Mouse (Mus musculus) ovary, postnatal 36 days (tissue): ENCODE results near the gene Tfap2e.

Experiments
- DNase-seq: peaks from one replicate; pipeline ENCODE4 v3.0.0; 2022; ENCODE audit warnings: low spot score, mixed read lengths

Tfap2e gene

DNA sequence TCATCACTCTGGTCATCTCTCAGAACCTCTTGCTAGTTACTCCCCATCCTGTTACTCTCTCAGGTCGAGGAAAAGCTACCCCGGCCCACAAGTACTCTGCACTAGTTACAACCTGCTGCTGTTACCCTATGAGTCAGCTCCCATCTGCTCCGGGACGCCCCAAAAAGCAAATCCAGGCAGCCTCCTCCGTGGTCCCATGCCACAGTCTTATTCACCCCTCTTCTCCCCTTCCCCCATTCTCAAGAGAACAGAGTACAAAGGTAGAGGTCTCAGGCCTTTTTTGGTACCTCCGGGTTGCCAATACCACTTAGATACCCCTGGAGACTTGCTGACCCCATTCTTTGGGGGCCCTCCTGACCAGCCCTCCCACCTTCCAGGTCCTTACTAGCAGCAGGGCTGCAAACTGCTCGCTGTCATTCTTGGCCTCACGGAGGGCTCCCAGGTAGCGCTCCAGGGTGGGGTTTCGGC lies 15.6 kb upstream of the Tfap2e start:
- DNase-seq = no peak

DNA sequence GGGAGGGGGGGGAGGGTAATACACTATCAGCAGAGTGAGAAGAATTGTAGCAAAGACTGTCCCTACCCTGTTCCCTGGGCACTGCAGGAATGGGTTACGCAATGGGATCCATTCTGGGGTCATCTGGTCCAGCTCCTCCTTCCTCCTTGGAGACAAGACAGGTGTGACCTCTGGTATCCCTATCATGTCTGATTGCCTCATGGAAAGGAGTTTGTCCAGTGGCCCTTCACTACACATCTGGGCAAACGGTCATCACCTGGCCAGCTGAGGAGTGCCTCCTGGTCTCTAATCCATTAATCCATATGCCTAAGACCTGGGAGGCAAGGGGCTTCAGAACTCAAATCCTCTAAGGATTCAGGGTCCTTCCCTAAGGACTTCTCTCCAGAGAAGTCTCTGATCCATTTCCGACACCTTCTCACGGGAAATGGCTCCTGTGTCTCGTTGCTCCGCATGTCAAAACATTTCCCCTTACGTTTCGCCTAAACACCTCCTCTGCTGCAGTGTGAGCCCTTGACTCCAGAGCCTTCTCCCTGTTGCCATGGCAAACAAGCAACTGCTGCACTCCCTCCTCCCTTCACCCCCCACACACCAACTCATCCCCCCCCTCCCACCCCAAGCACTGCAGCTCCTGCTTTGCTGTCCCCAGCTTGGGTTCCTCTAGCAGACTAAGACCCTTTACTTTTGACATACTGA lies 15.0 kb upstream of the Tfap2e start:
- no peak for DNase-seq

GRCm38 (mm10) chr4:126750046-126750683 lies 14.1 kb upstream of the Tfap2e start:
- peak; percentile 39 for DNase-seq

DNA sequence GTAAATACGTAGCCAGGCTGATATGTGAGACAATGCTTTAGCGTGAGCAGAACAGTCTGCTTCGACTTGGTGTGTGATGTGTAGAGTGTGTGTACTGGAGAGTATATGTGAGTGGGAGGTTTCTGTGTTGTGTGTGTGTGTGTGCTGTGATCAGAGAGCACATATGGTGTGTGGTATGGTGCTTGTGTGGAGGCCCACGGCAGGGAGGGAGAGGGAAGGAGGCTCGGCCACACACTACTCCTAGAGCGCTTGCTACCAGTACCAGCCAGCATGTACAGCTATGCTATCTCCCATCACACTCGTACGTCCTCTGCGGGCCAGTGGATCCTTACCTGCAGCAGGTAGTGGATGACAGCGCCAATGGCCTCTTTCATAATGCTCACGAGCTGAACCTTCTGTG lies 13.5 kb upstream of the Tfap2e start:
- no peak for DNase-seq

GRCm38 (mm10) chr4:126748381-126748780 lies 12.3 kb upstream of the Tfap2e start:
- no peak for DNase-seq

- DNase-seq = no peak
Observed at GRCm38 (mm10) chr4:126746194-126746840, 10.3 kb upstream of the Tfap2e start.

DNA sequence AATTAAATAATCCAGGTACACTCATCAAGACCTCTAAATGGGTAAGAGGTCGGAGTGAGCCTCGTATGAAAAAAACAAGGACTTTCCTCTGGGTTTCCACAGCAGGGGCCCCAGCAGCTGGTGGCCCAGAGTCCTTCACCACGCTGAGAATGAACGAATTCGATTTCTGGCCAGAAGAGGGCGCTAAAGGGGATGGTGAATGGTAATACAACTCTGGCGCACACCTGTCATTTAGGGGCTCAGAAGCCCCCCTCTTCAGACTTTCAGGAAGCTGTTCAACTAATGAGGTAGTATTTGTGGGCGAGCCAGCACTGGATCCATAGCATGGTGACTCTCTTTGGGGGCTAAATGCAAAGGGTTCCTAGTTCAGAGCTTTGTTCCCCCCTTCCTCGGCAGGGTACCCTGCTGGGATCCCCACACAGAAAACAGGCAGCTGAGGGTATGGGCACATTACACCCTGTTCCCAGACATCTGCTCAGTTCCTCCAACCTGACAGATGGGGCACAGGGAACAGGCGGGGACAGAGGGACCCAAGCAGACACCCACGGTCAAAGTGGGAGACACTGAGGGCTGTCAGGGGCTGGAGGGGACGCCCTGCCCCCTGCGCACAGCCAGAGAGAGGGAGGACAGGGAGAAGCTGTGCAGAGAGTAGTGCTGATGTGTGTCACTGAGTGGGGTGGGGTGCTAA lies 9.6 kb upstream of the Tfap2e start:
- DNase-seq = peak; percentile 30

GRCm38 (mm10) chr4:126744831-126745230 lies 8.8 kb upstream of the Tfap2e start:
- DNase-seq = no peak

GRCm38 (mm10) chr4:126743713-126744112 lies 7.7 kb upstream of the Tfap2e start:
- DNase-seq = no peak

- DNase-seq = no peak
Observed at GRCm38 (mm10) chr4:126742976-126743375, 6.9 kb upstream of the Tfap2e start.

GRCm38 (mm10) chr4:126741448-126741847 lies 5.4 kb upstream of the Tfap2e start:
- DNase-seq = peak; percentile 73

GRCm38 (mm10) chr4:126739966-126740676 lies 4.1 kb upstream of the Tfap2e start:
- DNase-seq = no peak

GRCm38 (mm10) chr4:126735382-126736000 lies 549 bp downstream of the Tfap2e start:
- DNase-seq = no peak

DNA sequence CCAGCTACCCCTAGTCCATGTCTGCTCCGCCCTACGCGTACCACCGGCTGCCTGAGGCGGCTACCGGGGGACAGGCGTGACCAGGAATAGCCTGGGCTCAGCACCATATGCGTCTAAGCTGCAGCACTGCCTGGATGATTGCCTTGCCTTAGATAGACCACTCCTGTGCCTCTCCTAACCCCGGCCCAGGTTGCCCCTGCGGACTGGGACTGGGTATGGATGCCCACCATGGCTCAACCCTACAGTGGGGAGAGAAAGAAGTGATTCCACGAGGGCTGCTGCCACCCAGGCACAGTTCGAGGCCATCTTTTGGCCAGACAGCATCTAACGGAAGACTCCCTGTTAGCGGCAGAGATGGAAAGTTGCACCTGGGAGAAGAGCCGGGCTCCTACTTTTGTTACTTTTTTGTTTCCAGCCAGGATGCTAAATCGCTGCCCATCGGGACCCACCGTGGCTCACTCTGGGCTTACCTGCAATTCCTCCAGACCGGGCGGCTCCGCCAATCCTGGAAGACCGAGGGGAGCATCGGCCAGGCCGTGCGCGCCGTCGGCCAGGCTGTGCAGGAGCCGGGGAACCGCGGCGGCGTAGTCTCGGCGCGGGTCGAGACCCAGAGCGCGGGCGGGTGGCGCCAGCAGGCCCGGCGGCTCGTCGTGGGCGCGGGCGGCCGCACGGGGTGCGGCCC lies 1.2 kb downstream of the Tfap2e start:
- no peak for DNase-seq

- DNase-seq = no peak
Observed at GRCm38 (mm10) chr4:126734001-126734603, 1.9 kb downstream of the Tfap2e start.

DNA sequence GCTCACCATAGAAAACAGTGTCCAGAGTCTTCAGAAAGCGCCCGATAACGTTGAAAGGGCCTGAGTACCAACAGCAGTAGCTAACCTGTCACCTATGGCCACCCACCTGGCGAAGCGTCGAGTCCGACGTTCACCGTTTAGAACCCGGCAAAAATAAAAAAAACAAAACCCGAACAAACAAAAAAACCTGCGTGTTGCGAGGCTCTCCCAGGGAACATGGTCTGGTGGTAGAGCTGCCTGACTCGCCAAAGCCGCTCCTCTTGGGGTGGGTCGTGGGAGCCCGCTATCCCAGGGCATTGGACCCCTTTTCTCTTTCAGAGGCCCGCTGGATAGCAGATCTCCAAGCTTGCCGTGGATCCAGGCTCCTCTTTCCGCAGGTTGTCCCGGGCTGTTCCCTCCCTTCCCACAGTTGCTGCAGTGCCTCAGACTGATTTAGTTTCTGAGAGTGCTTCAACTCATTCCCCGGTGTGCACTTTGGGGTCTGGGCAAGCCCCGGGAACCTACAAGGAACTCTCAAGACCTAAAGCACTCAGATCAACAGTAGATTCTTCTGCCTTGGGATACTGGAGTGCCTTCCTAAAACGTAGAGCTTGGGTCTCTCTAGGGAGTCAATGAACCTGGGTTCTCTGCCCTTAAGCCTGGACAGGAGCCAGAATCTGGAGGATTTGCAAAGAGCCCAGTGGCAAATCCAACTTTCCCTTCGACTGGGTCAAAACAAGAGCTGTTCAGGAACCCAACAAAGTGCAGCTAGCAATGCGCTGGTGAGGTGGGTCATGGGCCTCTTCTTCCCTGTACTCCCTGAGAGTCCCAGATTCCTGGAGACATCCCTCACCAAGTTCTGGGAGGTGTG lies 3.3 kb downstream of the Tfap2e start:
- DNase-seq = no peak

GRCm38 (mm10) chr4:126732111-126732510 lies 3.9 kb downstream of the Tfap2e start:
- DNase-seq = no peak

DNA sequence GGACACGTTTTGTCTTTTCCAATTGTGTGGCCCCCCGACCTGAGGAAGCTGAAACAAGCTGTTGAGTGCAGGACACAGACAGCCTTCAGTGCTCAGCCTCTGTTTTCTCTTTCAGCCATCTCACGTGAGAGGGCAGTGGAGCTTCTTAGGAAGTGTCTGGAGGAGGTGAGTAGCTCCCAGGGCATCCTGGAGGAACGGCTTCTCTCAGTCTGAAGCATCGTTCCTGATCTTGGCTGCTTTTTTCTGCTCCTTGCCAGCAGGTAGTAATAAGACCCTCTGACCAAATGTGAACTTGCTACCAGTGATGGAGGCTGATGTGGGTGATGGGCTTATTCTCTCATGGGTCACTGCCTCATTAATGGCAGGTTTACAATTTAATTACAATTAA lies 28.6 kb downstream of the Tfap2e start:
- DNase-seq = no peak

GRCm38 (mm10) chr4:126706630-126707438 lies 29.2 kb downstream of the Tfap2e start:
- DNase-seq = no peak
